Mouse (Mus musculus) stomach, postnatal 0 days (tissue): Measurements from ENCODE around the gene Ildr2.

ENCODE experiments used
- CTCF ChIP-seq: IDR thresholded peaks from 2 replicates; pipeline ENCODE4 v1.5.1; 2016; ENCODE audit warnings: antibody characterized with exemption, low read depth, mild to moderate bottlenecking, moderate library complexity
- EP300 ChIP-seq: optimal IDR thresholded peaks from 2 replicates; pipeline ENCODE3; 2016; ENCODE audit warnings: antibody characterized with exemption

GRCm38 (mm10) chr1:166342539-166342938, 88.6 kb downstream of the Ildr2 start:
- no peak for TF ChIP-seq CTCF
- no peak for TF ChIP-seq EP300
